Mouse (Mus musculus): ENCODE results near the gene Rps10. TPM values are rescaled to one million over a fixed set of nuclear protein-coding genes. Genes with fewer than 3 reads are reported as not detected.

The Rps10 gene
- total and polyA plus RNA-seq, 2 experiments from 2014 or later: 461 to 1,717 TPM

- Histone ChIP-seq H3K4me2 (ENCODE audit: low read depth, low read length, poor library complexity, severe bottlenecking) (no peak overlapping the region), H3K9ac (replicated peaks; ENCODE audit: low read length, poor library complexity, severe bottlenecking) (no peak overlapping the region), H3K36me3 (ENCODE audit: insufficient read depth, low read length) (0 out of 2 replicates have a peak, but pooled peaks cover 6% of the 10 kb centered on the region), H3K4me1 (ENCODE audit: insufficient read depth, low read length) (0 out of 2 replicates have a peak, but pooled peaks cover 4% of the 10 kb centered on the region), H3K27ac (ENCODE audit: low read depth, low read length) (no peak overlapping the region), H3K4me3 (ENCODE audit: low read depth, low read length) (no peak overlapping the region), H3K27me3 (ENCODE audit: insufficient read depth, low read length) (no peaks in the 10 kb centered on the region), H3K9me3 (ENCODE audit: low read length) (no peaks in the 10 kb centered on the region)
- no peak for TF ChIP-seq CTCF (IDR thresholded peaks at IDR 0.05)
- 60% methylated on average over 4 of the region's 4 CpGs for WGBS
- DNase-seq (ENCODE audit: low spot score) (no peak), ATAC-seq (ENCODE audit: low FRiP score) (no peak)
Measured at GRCm38 (mm10) chr17:27613016-27613415, 23.5 kb downstream of the Rps10 start.

GRCm38 (mm10) chr17:27611994-27612393, 24.5 kb downstream of the Rps10 start:
- no peak overlapping the region for H3K27ac ChIP-seq (ENCODE audit: low read depth, low read length)
- 0 out of 2 replicates have a peak, but pooled peaks cover 4% of the 10 kb centered on the region for H3K4me1 ChIP-seq (ENCODE audit: insufficient read depth, low read length)
- no peak overlapping the region for H3K4me3 ChIP-seq (ENCODE audit: low read depth, low read length)
- TF ChIP-seq CTCF (IDR thresholded peaks at IDR 0.05): no peak
- DNase-seq (ENCODE audit: low spot score) (no peak), ATAC-seq (ENCODE audit: low FRiP score) (no peak)
- 82% methylated on average over 5 of the region's 5 CpGs for WGBS
- H3K27me3 ChIP-seq (ENCODE audit: insufficient read depth, low read length): no peaks in the 10 kb centered on the region
- H3K9ac ChIP-seq (replicated peaks; ENCODE audit: low read length, poor library complexity, severe bottlenecking): no peak overlapping the region
- 0 out of 2 replicates have a peak, but pooled peaks cover 6% of the 10 kb centered on the region for H3K36me3 ChIP-seq (ENCODE audit: insufficient read depth, low read length)
- H3K4me2 ChIP-seq (ENCODE audit: low read depth, low read length, poor library complexity, severe bottlenecking): no peak overlapping the region
- H3K9me3 ChIP-seq (ENCODE audit: low read length): no peaks in the 10 kb centered on the region

GRCm38 (mm10) chr17:27611519-27611884, 25.0 kb downstream of the Rps10 start:
- no peak overlapping the region for H3K4me2 ChIP-seq (ENCODE audit: low read depth, low read length, poor library complexity, severe bottlenecking)
- DNase-seq (ENCODE audit: low spot score) (no peak), ATAC-seq (ENCODE audit: low FRiP score) (no peak)
- 71% methylated on average over 3 of the region's 3 CpGs for WGBS
- no peak overlapping the region for H3K9ac ChIP-seq (replicated peaks; ENCODE audit: low read length, poor library complexity, severe bottlenecking)
- H3K27ac ChIP-seq (ENCODE audit: low read depth, low read length): no peak overlapping the region
- H3K9me3 ChIP-seq (ENCODE audit: low read length): no peaks in the 10 kb centered on the region
- no peak for TF ChIP-seq CTCF (IDR thresholded peaks at IDR 0.05)
- H3K4me3 ChIP-seq (ENCODE audit: low read depth, low read length): no peak overlapping the region
- no peaks in the 10 kb centered on the region for H3K27me3 ChIP-seq (ENCODE audit: insufficient read depth, low read length)
- 0 out of 2 replicates have a peak, but pooled peaks cover 4% of the 10 kb centered on the region for H3K4me1 ChIP-seq (ENCODE audit: insufficient read depth, low read length)
- H3K36me3 ChIP-seq (ENCODE audit: insufficient read depth, low read length): 0 out of 2 replicates have a peak, but pooled peaks cover 6% of the 10 kb centered on the region

- ATAC-seq (ENCODE audit: low FRiP score) (no peak), DNase-seq (ENCODE audit: low spot score) (no peak)
- TF ChIP-seq CTCF (IDR thresholded peaks at IDR 0.05): no peak
- 63% methylated on average over 10 of the region's 10 CpGs for WGBS
- Histone ChIP-seq H3K27me3 (ENCODE audit: insufficient read depth, low read length) (no peaks in the 10 kb centered on the region), H3K9ac (replicated peaks; ENCODE audit: low read length, poor library complexity, severe bottlenecking) (no peak overlapping the region), H3K27ac (ENCODE audit: low read depth, low read length) (no peak overlapping the region), H3K9me3 (ENCODE audit: low read length) (no peaks in the 10 kb centered on the region), H3K4me1 (ENCODE audit: insufficient read depth, low read length) (0 out of 2 replicates have a peak, but pooled peaks cover 4% of the 10 kb centered on the region), H3K36me3 (ENCODE audit: insufficient read depth, low read length) (0 out of 2 replicates have a peak, but pooled peaks cover 6% of the 10 kb centered on the region), H3K4me2 (ENCODE audit: low read depth, low read length, poor library complexity, severe bottlenecking) (no peak overlapping the region), H3K4me3 (ENCODE audit: low read depth, low read length) (no peak overlapping the region)
Measured at GRCm38 (mm10) chr17:27610679-27611518, 25.6 kb downstream of the Rps10 start.

- ATAC-seq (ENCODE audit: low FRiP score) (no peak), DNase-seq (ENCODE audit: low spot score) (no peak)
- Histone ChIP-seq H3K27me3 (ENCODE audit: insufficient read depth, low read length) (no peaks in the 10 kb centered on the region), H3K4me1 (ENCODE audit: insufficient read depth, low read length) (0 out of 2 replicates have a peak, but pooled peaks cover 4% of the 10 kb centered on the region), H3K9ac (replicated peaks; ENCODE audit: low read length, poor library complexity, severe bottlenecking) (no peak overlapping the region), H3K4me3 (ENCODE audit: low read depth, low read length) (no peak overlapping the region), H3K9me3 (ENCODE audit: low read length) (no peaks in the 10 kb centered on the region), H3K27ac (ENCODE audit: low read depth, low read length) (no peak overlapping the region), H3K36me3 (ENCODE audit: insufficient read depth, low read length) (0 out of 2 replicates have a peak, but pooled peaks cover 6% of the 10 kb centered on the region), H3K4me2 (ENCODE audit: low read depth, low read length, poor library complexity, severe bottlenecking) (no peak overlapping the region)
- 87% methylated on average over 7 of the region's 7 CpGs for WGBS
- TF ChIP-seq CTCF (IDR thresholded peaks at IDR 0.05): no peak
Measured at GRCm38 (mm10) chr17:27609576-27609975, 26.9 kb downstream of the Rps10 start.

Measured in midbrain, postnatal 0 days (tissue).